In genomic region chr12:25795092-25795491, GRCm38 (mm10) we compare ENCODE assay signal across 19 mouse cellular contexts.
"Had no signal": no experiment of that assay in that cellular context is flagged by ENCODE, and none has a peak within 500 bp of the region (broad histone marks: within the 10 kb centered on the region; RNA-seq: fewer than 3 reads in every experiment).

No protein-coding gene starts in this region.

- DNase-seq: gastrocnemius, adult 2 months; gastrocnemius, postnatal 10 days; gastrocnemius, postnatal 25 days; kidney, adult 18-20 months; kidney, adult 8-10 months; kidney, postnatal 10 days; kidney, postnatal 25 days; kidney, postnatal 4 days had no signal

- H3K27ac ChIP-seq: gastrocnemius, adult 2 months; heart, embryonic 10.5 days; hindbrain, embryonic 10.5 days; hindbrain, embryonic 12.5 days; hindbrain, embryonic 14.5 days; intestine, embryonic 15.5 days; layer of hippocampus, adult 2 months; left cerebral cortex, adult 2 months had no signal

- H3K9ac ChIP-seq: heart, embryonic 12.5 days; hindbrain, embryonic 12.5 days; hindbrain, embryonic 14.5 days; intestine, embryonic 15.5 days had no signal

- H3K9me3 ChIP-seq: heart, embryonic 10.5 days; heart, embryonic 12.5 days; hindbrain, embryonic 10.5 days; hindbrain, embryonic 12.5 days; intestine, embryonic 15.5 days had no signal

- H3K36me3 ChIP-seq: heart, embryonic 10.5 days; heart, embryonic 12.5 days; hindbrain, embryonic 10.5 days; hindbrain, embryonic 12.5 days; intestine, embryonic 15.5 days had no signal

- H3K4me2 ChIP-seq: heart, embryonic 12.5 days; hindbrain, embryonic 12.5 days; hindbrain, embryonic 14.5 days; intestine, embryonic 15.5 days had no signal

- ATAC-seq: forebrain, embryonic 16.5 days; inflammation-experienced regulatory T-cells, adult 6 months; intestine, embryonic 15.5 days; intestine, postnatal 0 days had no signal

- H3K27me3 ChIP-seq: heart, embryonic 12.5 days; hindbrain, embryonic 12.5 days; intestine, embryonic 15.5 days had no signal

- H3K4me3 ChIP-seq: gastrocnemius, adult 2 months; heart, embryonic 10.5 days; heart, embryonic 12.5 days; hindbrain, embryonic 10.5 days; hindbrain, embryonic 12.5 days; intestine, embryonic 15.5 days; layer of hippocampus, adult 2 months; left cerebral cortex, adult 2 months had no signal

- H3K4me1 ChIP-seq: heart, embryonic 10.5 days; heart, embryonic 12.5 days; hindbrain, embryonic 10.5 days; hindbrain, embryonic 12.5 days; intestine, embryonic 15.5 days had no signal
